Mouse (Mus musculus) kidney, embryonic 14.5 days (tissue): ENCODE results near the gene Dtx2. TPM values are rescaled to one million over a fixed set of nuclear protein-coding genes. Genes with fewer than 3 reads are reported as not detected.

Experiments used
- ATAC-seq: fragments of 200-750 bp; cut with Nextera tagmentation; 2 replicates; pipeline ENCODE4 v1.8.0; 2017; ENCODE audit warnings: moderate number of reproducible peaks, mild to moderate bottlenecking, moderate TSS enrichment, moderate library complexity; ENCODE audit not compliant: low FRiP score, low TSS enrichment
- H3K27ac ChIP-seq: fragments of 300-500 bp; sonication (generic); 2 replicates; pipeline ENCODE4 v1.5.1; 2014; ENCODE audit warnings: low read depth, mild to moderate bottlenecking, low read length, moderate library complexity, mixed read lengths
- H3K27me3 ChIP-seq: fragments of 300-500 bp; sonication (generic); 2 replicates; pipeline ENCODE4 v1.6.1; 2014; ENCODE audit warnings: mild to moderate bottlenecking, low read length; ENCODE audit not compliant: control insufficient read depth, insufficient read depth
- H3K36me3 ChIP-seq: fragments of 300-500 bp; sonication (generic); 2 replicates; pipeline ENCODE4 v1.6.1; 2014; ENCODE audit warnings: low read length, mixed read lengths; ENCODE audit not compliant: control insufficient read depth, insufficient read depth
- H3K4me1 ChIP-seq: fragments of 300-500 bp; sonication (generic); 2 replicates; pipeline ENCODE4 v1.6.1; 2014; ENCODE audit warnings: low read length, mixed read lengths; ENCODE audit not compliant: control insufficient read depth, insufficient read depth
- H3K4me2 ChIP-seq: fragments of 300-500 bp; sonication (generic); replicated peaks from 2 replicates; pipeline ENCODE4 v1.6.1; 2014; ENCODE audit warnings: low read depth, mild to moderate bottlenecking, low read length
- H3K4me3 ChIP-seq: fragments of 300-500 bp; sonication (generic); 2 replicates; pipeline ENCODE4 v1.5.1; 2014; ENCODE audit warnings: mild to moderate bottlenecking, low read length
- H3K9ac ChIP-seq: fragments of 300-500 bp; sonication (generic); 2 replicates; pipeline ENCODE4 v1.6.1; 2014; ENCODE audit warnings: low read depth, mild to moderate bottlenecking, low read length, moderate library complexity
- H3K9me3 ChIP-seq: fragments of 300-500 bp; sonication (generic); 2 replicates; pipeline ENCODE4 v1.6.1; 2016; ENCODE audit warnings: low read length; ENCODE audit not compliant: control insufficient read depth
- WGBS: fragments of 180-500 bp; shearing (Covaris S2); extraction: QIAGEN DNeasy Blood & Tissue Kit; methylation state at CpG from one replicate; pipeline ENCODE4 v1.1.7; 2014; 5-methylcytosine and 5-hydroxymethylcytosine counted together
- polyA plus RNA-seq: library from polyadenylated mRNA; unstranded; fragments of >200 nt; fragmentation: Nextera tagmentation; extraction: Ambion mirVana; gene quantifications from 2 replicates; pipeline ENCODE4 v1.2.1, GENCODE M21; 2014

The Dtx2 gene
- polyA plus RNA-seq, 1 experiment from 2014 or later = 26.6 TPM

DNA sequence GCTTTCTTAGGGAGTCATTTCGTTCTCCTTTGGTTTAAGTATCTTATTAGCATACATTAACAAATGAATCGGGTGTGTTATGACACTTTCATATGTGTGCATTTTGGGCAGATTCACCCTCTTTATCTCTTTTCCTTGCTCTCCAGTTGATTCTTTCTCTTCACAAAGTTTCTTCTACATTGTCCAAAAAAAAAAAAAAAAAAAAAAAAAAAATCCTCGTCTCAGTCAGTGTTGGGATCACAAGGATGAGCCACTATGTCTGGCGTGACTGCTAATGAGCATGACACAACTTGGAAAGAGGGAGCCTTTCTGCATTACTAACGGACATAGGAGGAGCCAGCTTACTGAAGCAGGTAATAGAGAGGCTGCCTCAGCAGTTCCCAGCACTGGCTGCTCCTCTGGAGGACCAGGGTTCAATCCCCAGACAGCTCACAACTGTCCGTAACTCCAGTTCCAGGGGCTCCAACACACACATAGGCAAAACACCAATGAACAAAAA is 10.0 kb upstream of the Dtx2 start:
- no peak for ATAC-seq
- H3K4me3 ChIP-seq = no peak overlapping the region
- WGBS = 74% methylated on average over 6 of the region's 6 CpGs

DNA sequence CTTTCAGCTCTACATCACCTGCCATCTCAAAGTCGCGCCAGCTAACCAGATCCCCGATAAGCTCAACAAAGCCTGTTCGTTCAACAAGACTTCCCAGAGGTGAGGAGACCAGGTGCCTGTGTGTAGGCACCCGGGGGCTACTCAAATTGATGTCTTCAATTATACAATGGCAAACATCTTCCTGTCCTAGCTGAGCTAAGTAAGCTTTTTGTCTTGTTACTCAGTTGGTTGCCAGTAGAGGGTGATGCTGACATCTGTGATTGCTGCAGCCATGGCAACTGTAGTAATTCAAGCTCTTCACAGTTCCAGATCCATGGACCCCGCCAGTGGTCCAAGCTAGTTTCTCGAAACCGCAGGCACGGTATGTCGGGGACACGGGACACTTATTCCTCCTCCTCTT is 7.4 kb upstream of the Dtx2 start:
- WGBS = 65% methylated on average over 11 of the region's 11 CpGs
- H3K9me3 ChIP-seq = no peaks in the 10 kb centered on the region
- H3K36me3 ChIP-seq = no peaks in the 10 kb centered on the region
- H3K4me3 ChIP-seq = no peak overlapping the region
- no peaks in the 10 kb centered on the region for H3K4me1 ChIP-seq
- H3K4me2 ChIP-seq = no peak overlapping the region
- no peak overlapping the region for H3K9ac ChIP-seq
- no peak for ATAC-seq
- H3K27me3 ChIP-seq = no peaks in the 10 kb centered on the region
- no peak overlapping the region for H3K27ac ChIP-seq

More for the DNA sequence above, 10.0 kb upstream of the Dtx2 start:
- H3K4me2 ChIP-seq = no peak overlapping the region
- H3K36me3 ChIP-seq = no peaks in the 10 kb centered on the region
- H3K9me3 ChIP-seq = no peaks in the 10 kb centered on the region
- no peak overlapping the region for H3K27ac ChIP-seq
- H3K27me3 ChIP-seq = no peaks in the 10 kb centered on the region
- no peak overlapping the region for H3K9ac ChIP-seq
- H3K4me1 ChIP-seq = no peaks in the 10 kb centered on the region

DNA sequence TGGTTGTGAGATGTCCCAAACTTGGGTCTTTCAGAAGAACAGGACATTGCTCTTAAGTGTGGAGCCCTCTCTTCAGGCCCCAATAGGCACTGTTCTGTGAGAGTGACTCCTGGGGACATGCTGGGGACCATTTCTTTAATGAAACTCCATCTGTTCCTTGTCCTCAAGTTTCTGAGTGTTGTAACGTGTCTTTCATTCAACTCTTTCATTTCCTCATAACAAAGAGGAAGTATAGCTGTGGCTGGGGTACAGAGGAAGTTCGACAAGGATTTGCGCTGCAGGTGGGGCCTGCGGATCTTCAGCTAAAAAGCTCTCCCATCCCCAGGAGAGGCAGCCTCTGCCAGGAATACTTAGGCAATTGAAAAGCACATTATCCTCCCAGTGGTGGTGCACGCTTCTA is 4.0 kb upstream of the Dtx2 start:
- no peak overlapping the region for H3K27ac ChIP-seq
- no peak overlapping the region for H3K4me2 ChIP-seq
- H3K9me3 ChIP-seq = no peaks in the 10 kb centered on the region
- no peak for ATAC-seq
- no peaks in the 10 kb centered on the region for H3K27me3 ChIP-seq
- H3K36me3 ChIP-seq = no peaks in the 10 kb centered on the region
- no peak overlapping the region for H3K4me3 ChIP-seq
- WGBS = 68% methylated on average over 5 of the region's 5 CpGs
- H3K9ac ChIP-seq = no peak overlapping the region
- H3K4me1 ChIP-seq = peaks cover 3% of the 10 kb centered on the region; the same call in 1 of the 2 replicates

DNA sequence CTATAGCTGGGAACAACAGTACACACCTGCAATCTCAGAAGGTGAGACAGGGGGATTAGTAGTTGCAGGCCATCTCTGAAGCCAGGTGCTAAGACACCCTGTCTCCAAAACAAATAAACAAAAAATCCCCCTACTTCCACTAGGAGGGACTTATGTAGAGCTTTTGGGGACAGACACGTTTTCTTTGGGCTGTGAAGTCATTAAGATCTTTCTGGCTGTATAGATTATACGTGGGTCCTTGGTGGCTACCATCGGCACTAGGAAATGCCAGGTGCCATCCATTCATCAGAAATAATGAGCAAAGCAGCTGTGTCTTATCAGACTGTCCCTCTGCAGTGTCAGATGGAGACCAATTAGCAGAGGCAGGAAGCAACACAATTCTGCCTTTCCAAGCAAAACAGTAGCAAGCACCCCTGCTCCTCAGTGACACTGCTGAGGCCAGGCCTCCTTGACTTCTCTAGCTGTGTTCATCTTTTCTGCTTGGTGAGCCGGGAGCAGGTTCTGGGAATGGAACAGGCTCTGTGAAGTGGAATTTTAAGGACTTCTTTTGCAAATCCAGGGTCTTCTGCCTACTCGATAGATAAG is 1.1 kb upstream of the Dtx2 start:
- no peaks in the 10 kb centered on the region for H3K27me3 ChIP-seq
- peaks cover 21% of the 10 kb centered on the region for H3K36me3 ChIP-seq
- no peaks in the 10 kb centered on the region for H3K9me3 ChIP-seq
- no peak overlapping the region for H3K4me2 ChIP-seq
- no peak for ATAC-seq
- WGBS = 27% methylated on average over 5 of the region's 5 CpGs
- H3K4me3 ChIP-seq = no peak overlapping the region
- peaks cover 10% of the 10 kb centered on the region; the same call in 1 of the 2 replicates for H3K4me1 ChIP-seq
- H3K9ac ChIP-seq = no peak overlapping the region
- H3K27ac ChIP-seq = no peak overlapping the region

DNA sequence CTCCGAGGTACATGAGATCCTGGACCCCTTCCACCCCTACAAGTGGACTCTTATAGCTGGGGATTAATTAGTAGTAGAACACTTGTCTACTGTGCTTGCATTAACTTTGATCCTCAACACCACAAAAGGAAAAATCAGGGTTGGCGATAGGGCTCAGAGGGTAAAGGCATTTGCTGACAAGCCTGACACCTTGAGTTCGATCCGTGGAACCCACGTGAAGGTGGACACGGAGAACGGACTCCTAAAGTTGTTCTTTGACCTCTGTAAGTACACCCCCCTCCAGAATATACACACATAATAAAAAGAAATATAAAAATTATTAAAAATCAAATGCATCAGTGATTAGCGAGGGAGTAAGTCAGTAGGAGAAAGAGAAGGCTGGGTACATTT is 270 bp upstream of the Dtx2 start:
- H3K9ac ChIP-seq = 0 out of 2 replicates have a peak overlapping the region, but pooled peaks have one; percentile 83
- no peak overlapping the region for H3K4me2 ChIP-seq
- H3K27me3 ChIP-seq = no peaks in the 10 kb centered on the region
- no peak overlapping the region for H3K27ac ChIP-seq
- no peaks in the 10 kb centered on the region for H3K9me3 ChIP-seq
- H3K4me3 ChIP-seq = peak overlapping the region; percentile 79
- 70% methylated on average over 8 of the region's 8 CpGs for WGBS
- H3K36me3 ChIP-seq = peaks cover 27% of the 10 kb centered on the region
- ATAC-seq = peak; percentile 10
- H3K4me1 ChIP-seq = peaks cover 10% of the 10 kb centered on the region; the same call in 1 of the 2 replicates

DNA sequence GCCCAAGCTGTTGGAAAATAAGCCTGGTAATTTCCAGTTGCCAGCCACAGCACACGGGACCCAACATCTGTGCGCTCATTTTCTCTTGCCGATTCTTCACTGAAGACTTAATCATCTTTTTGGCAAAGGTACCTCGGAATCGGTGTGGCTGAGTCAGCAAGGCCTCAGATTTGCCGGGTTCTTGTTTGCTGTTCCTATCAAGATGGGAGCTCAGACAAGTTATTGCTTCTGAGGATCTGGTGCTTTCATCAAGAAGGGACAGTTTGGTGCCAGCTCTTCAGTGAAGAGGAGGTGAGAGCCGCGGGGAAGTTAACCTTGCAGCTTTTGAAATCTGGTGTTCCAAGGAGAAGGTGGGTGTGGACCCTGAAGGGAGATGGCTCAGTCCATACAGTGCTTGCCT is 1.6 kb downstream of the Dtx2 start:
- Histone ChIP-seq H3K27ac (no peak overlapping the region), H3K4me1 (peaks cover 10% of the 10 kb centered on the region; the same call in 1 of the 2 replicates), H3K4me2 (no peak overlapping the region), H3K36me3 (peaks cover 29% of the 10 kb centered on the region), H3K9ac (0 out of 2 replicates have a peak overlapping the region, but pooled peaks have one; percentile 12), H3K27me3 (no peaks in the 10 kb centered on the region), H3K9me3 (no peaks in the 10 kb centered on the region), H3K4me3 (no peak overlapping the region)
- 91% methylated on average over 8 of the region's 8 CpGs for WGBS
- ATAC-seq = no peak

DNA sequence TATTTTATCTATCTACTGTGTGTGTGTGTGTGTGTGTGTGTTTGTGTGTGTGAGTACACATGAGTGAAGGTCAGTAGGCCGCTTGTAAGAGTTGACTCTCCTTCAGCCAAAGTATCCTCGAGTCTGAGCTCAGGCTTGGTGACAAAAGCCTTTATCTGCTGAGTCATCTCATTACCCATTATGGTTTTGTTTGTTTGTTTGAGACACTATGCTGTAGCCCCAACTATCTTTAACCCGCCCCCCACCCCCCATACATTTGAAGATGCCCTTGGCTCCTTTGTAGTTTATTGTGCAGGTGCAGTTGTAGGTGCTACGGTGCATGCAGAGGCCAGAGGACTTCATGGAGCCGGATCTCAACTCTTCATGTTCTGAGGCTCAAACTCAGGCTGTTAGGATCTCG is 6.6 kb downstream of the Dtx2 start:
- H3K9ac ChIP-seq = no peak overlapping the region
- no peaks in the 10 kb centered on the region for H3K27me3 ChIP-seq
- H3K4me1 ChIP-seq = peaks cover 8% of the 10 kb centered on the region; the same call in 1 of the 2 replicates
- H3K27ac ChIP-seq = no peak overlapping the region
- H3K4me3 ChIP-seq = no peak overlapping the region
- H3K4me2 ChIP-seq = no peak overlapping the region
- no peak for ATAC-seq
- 93% methylated on average over 6 of the region's 6 CpGs for WGBS
- H3K9me3 ChIP-seq = no peaks in the 10 kb centered on the region
- peaks cover 35% of the 10 kb centered on the region for H3K36me3 ChIP-seq

DNA sequence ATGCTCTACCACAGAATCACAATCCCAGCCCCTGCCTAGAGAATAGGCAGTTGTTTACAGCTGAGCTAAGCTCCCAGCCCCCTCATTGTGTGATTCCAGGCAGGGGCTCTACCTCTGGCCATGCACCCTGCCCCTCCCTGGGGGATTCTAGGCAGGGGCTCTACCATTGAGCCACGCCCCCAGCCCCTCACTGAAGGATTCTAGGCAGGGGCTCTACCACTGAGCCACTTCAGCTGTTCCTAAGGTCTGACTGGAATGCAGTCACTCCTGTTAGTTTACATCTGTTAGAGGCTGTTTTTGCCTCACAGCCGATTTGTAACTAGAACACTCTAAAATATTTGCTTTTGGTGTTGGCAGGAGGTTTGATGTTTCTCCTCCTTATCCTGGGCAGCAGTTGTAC is 7.7 kb downstream of the Dtx2 start:
- H3K4me3 ChIP-seq = no peak overlapping the region
- no peak overlapping the region for H3K9ac ChIP-seq
- H3K9me3 ChIP-seq = no peaks in the 10 kb centered on the region
- H3K4me1 ChIP-seq = peaks cover 7% of the 10 kb centered on the region; the same call in 1 of the 2 replicates
- WGBS = 63% methylated on average over 2 of the region's 2 CpGs
- H3K27ac ChIP-seq = no peak overlapping the region
- H3K27me3 ChIP-seq = no peaks in the 10 kb centered on the region
- H3K36me3 ChIP-seq = peaks cover 28% of the 10 kb centered on the region
- no peak overlapping the region for H3K4me2 ChIP-seq
- ATAC-seq = no peak

DNA sequence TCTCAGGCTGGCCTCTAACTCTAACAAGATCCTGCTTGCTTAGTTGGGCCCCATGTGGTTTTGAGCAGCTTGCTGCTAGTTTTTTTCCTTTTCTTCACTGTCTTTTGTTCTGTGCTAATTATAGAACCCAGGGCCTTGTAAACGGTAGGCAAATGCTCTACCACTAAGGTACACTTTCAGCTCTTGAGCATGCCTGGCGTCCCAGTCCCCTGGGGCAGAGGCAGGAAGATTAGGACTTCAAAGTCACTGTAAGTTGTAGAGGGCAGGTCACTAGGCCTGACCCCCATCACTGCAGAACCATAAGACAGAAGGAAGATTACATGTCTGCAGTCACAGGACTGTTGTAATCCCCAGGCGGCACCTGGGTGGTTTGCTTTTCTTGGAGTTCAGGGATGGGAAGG is 8.2 kb downstream of the Dtx2 start:
- Histone ChIP-seq H3K9ac (no peak overlapping the region), H3K9me3 (no peaks in the 10 kb centered on the region), H3K36me3 (peaks cover 24% of the 10 kb centered on the region), H3K4me3 (no peak overlapping the region), H3K4me2 (no peak overlapping the region), H3K27me3 (no peaks in the 10 kb centered on the region), H3K27ac (no peak overlapping the region), H3K4me1 (peaks cover 7% of the 10 kb centered on the region; the same call in 1 of the 2 replicates)
- no peak for ATAC-seq
- WGBS = 21% methylated on average over 3 of the region's 3 CpGs
